Mouse (Mus musculus) small intestine, adult 2 months (tissue): Measurements from ENCODE around the gene Zfp729b.

Source experiments
- CTCF ChIP-seq: fragments of 200-500 bp; IDR thresholded peaks from 2 replicates; pipeline ENCODE4 v1.5.1; 2012; ENCODE audit warnings: low read depth, mild to moderate bottlenecking, control low read depth, inconsistent platforms, low read length, moderate library complexity, mixed read lengths; ENCODE audit not compliant: insufficient replicate concordance, insufficient read length; ENCODE audit errors: extremely low read depth
- POLR2A ChIP-seq: fragments of 200-500 bp; IDR thresholded peaks from 2 replicates; pipeline ENCODE4 v1.6.1; 2012; ENCODE audit warnings: low read depth, mild to moderate bottlenecking, control low read depth, inconsistent platforms, low read length, moderate library complexity

DNA sequence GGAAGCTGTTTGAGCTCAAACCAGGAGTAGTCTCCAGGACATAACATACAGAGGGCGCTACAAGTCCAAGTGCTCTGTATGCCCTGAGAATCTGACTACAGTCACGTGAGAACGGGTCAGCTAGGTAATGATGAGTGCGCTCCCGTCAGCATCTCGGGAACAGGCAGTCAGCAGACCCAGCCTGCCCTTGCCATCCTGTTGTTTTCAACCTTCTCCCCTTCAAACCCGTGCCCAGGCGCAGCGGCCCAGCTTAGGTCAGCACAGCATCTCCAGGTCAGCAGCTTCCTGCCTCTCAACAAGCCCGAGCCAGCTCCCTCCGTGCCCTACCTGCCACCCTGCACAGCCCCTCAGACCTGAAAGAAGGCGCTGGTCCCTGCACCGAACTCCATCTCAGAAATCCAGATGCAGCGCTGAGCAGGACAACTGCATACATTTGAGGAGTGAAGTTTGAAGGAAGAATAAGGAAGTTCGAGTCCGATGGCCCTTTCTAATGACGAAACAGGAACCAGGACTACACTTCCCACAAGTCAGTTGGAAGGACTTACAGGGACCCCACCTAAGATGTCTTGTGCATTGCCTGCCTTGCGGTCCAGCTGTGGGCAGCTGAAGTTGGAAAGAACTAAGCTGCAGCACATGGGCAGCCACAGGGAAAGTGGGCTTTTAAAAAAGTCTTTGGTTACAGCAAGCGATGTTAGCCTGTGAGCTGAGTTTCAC, 27.9 kb upstream of the Zfp729b start, which contains the start of the genes Gm49345 and Zfp729a:
- TF ChIP-seq CTCF (no peak; the same call in 1 of the 2 replicates), POLR2A (no peak; the same call in 1 of the 2 replicates)
